Mouse (Mus musculus) adrenal gland, postnatal 36 days (tissue): ENCODE measurements around the gene Mrtfb. TPM values are rescaled to one million over a fixed set of nuclear protein-coding genes. Genes with fewer than 3 reads are reported as not detected.

Experiments
- microRNA-seq: library from miRNA; unstranded; fragments of <30 nt; microRNA quantifications from one replicate; pipeline ENCODE4 v1.2.0, GENCODE M21; 2021
- total RNA-seq, 2 experiments: library from RNA; stranded (reverse); gene quantifications; 2 replicates each; pipeline ENCODE4 v1.2.3; 2021

Gene Mrtfb
- total RNA-seq, 2 experiments from 2014 or later, result 32.7 to 32.9 TPM

Small RNAs within 50 kb of the gene (microRNA-seq; reads per million reads assigned to microRNA genes)
- gene Mir193b (399 reads per million, percentile 68 among the genes with 10 or more reads in this experiment), gene Mir365-1 (11.7 reads per million, percentile 27 among the genes with 10 or more reads in this experiment)

Other genes with a start within 250 kb of the Mrtfb start
- 10 to 100 TPM; 15.1 to 16.3 TPM for gene Ercc4, start 146.8 kb upstream of the Mrtfb start, total RNA-seq